7 mouse cellular contexts compared by ENCODE assay signal in the genomic region with DNA sequence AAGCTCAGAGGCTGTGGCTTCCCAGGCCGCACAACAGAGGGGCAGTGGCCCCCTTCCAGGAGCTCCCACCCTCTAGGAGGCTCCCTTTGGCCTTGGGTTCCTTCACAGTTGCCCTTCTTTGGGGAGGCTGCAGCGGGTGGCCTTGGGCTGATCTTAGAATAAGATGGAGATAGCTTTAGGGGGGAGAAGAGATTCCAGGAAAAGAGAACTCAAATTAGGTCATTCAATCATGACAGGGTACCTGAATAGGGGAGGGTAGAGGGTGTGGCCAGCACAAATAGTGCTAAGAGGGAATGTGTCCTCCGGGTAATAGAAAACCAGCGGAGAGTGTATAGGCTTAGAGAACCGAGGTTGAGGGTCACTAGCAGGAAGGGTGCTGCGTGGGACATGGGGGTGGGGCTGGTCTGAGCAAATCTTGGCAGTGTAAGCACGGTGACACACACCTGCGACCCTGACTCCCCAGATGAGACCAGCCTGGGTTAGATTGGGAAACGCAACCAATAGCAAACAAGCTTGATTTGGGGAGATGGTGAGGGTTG. TPM values are rescaled to one million over a fixed set of nuclear protein-coding genes. Genes with fewer than 3 reads are reported as not detected.
DNase-seq lines count a peak whose midpoint lies in the region; ATAC-seq and TF ChIP-seq lines count a peak whose summit lies in the region.

No protein-coding gene starts in this region.

- no peak for TF ChIP-seq EP300 in lung, postnatal 0 days (IDR thresholded peaks at IDR 0.05)

- no peaks in the 10 kb centered on the region for H3K36me3 ChIP-seq in lung, postnatal 0 days (ENCODE audit: insufficient read depth, low read length)
- H3K36me3 ChIP-seq in forebrain, embryonic 11.5 days (ENCODE audit: control insufficient read depth, insufficient read depth, low read length): no peaks in the 10 kb centered on the region
- H3K36me3 ChIP-seq in kidney, embryonic 15.5 days: peaks cover 3% of the 10 kb centered on the region; the same call in 1 of the 2 replicates
- no peaks in the 10 kb centered on the region for H3K36me3 ChIP-seq in neural tube, embryonic 14.5 days (ENCODE audit: control insufficient read depth, insufficient read depth, low read length)

- H3K9ac ChIP-seq in lung, postnatal 0 days (replicated peaks; ENCODE audit: low read depth): no peak overlapping the region
- no peak overlapping the region; the same call in 1 of the 2 replicates for H3K9ac ChIP-seq in forebrain, embryonic 11.5 days (ENCODE audit: low read length)
- H3K9ac ChIP-seq in kidney, embryonic 15.5 days: peak overlapping the region; percentile 24; the same call in 1 of the 2 replicates
- peak overlapping the region; percentile 25; the same call in 1 of the 2 replicates for H3K9ac ChIP-seq in neural tube, embryonic 14.5 days (replicated peaks; ENCODE audit: low read depth, low read length)

- H3K9me3 ChIP-seq in lung, postnatal 0 days (ENCODE audit: low read length): no peaks in the 10 kb centered on the region
- no peaks in the 10 kb centered on the region for H3K9me3 ChIP-seq in forebrain, embryonic 11.5 days (ENCODE audit: control insufficient read depth, low read length)
- H3K9me3 ChIP-seq in kidney, embryonic 15.5 days (replicated peaks): no peaks in the 10 kb centered on the region
- H3K9me3 ChIP-seq in neural tube, embryonic 14.5 days (ENCODE audit: control insufficient read depth, low read length): no peaks in the 10 kb centered on the region

- no peaks in the 10 kb centered on the region; the same call in 1 of the 2 replicates for H3K27me3 ChIP-seq in lung, postnatal 0 days (replicated peaks; ENCODE audit: insufficient read depth, low read length)
- peaks cover 71% of the 10 kb centered on the region for H3K27me3 ChIP-seq in forebrain, embryonic 11.5 days (ENCODE audit: control insufficient read depth, insufficient read depth, low read length)
- H3K27me3 ChIP-seq in kidney, embryonic 15.5 days: peaks cover 37% of the 10 kb centered on the region
- H3K27me3 ChIP-seq in neural tube, embryonic 14.5 days (ENCODE audit: control insufficient read depth, insufficient read depth, low read length): peaks cover 11% of the 10 kb centered on the region; the same call in 1 of the 2 replicates

- 11% methylated on average over 9 of the region's 9 CpGs for WGBS in lung, postnatal 0 days
- under 1% methylated on average over 9 of the region's 9 CpGs for WGBS in forebrain, embryonic 11.5 days
- 6% methylated on average over 9 of the region's 9 CpGs for WGBS in kidney, embryonic 15.5 days
- under 1% methylated on average over 9 of the region's 9 CpGs for WGBS in neural tube, embryonic 14.5 days

- ATAC-seq in lung, postnatal 0 days: no peak; the same call in 1 of the 2 replicates
- ATAC-seq in forebrain, embryonic 11.5 days (replicated peaks; ENCODE audit: low FRiP score): no peak
- peak; percentile 9; the same call in 1 of the 2 replicates for ATAC-seq in kidney, embryonic 15.5 days (replicated peaks; ENCODE audit: low FRiP score)
- ATAC-seq in neural tube, embryonic 14.5 days (ENCODE audit: low read depth): no peak
- no peak for ATAC-seq in monocyte, adult 5-6 weeks (replicated peaks; ENCODE audit: insufficient number of reproducible peaks, low FRiP score, low TSS enrichment, poor library complexity, severe bottlenecking)

- peak overlapping the region; percentile 17 for H3K4me3 ChIP-seq in lung, postnatal 0 days (ENCODE audit: low read depth, low read length)
- no peak overlapping the region for H3K4me3 ChIP-seq in forebrain, embryonic 11.5 days (ENCODE audit: low read depth, low read length)
- peak overlapping the region; percentile 52 for H3K4me3 ChIP-seq in kidney, embryonic 15.5 days (replicated peaks)
- peak overlapping the region; percentile 13; the same call in 1 of the 2 replicates for H3K4me3 ChIP-seq in neural tube, embryonic 14.5 days (ENCODE audit: low read depth, low read length)

- peak overlapping the region; percentile 72 for H3K4me2 ChIP-seq in lung, postnatal 0 days (replicated peaks; ENCODE audit: low read depth, low read length)
- peak overlapping the region; percentile 69 for H3K4me2 ChIP-seq in forebrain, embryonic 11.5 days (ENCODE audit: low read depth, low read length, severe bottlenecking)
- H3K4me2 ChIP-seq in kidney, embryonic 15.5 days: peak overlapping the region; percentile 89
- peak overlapping the region; percentile 60 for H3K4me2 ChIP-seq in neural tube, embryonic 14.5 days (ENCODE audit: low read depth, low read length)

- TF ChIP-seq CTCF in lung, postnatal 0 days (IDR thresholded peaks at IDR 0.05): no peak

- peaks cover 32% of the 10 kb centered on the region for H3K4me1 ChIP-seq in lung, postnatal 0 days (ENCODE audit: insufficient read depth, low read depth, low read length)
- peaks cover 48% of the 10 kb centered on the region for H3K4me1 ChIP-seq in forebrain, embryonic 11.5 days (replicated peaks; ENCODE audit: control insufficient read depth, insufficient read depth, low read length)
- peaks cover 91% of the 10 kb centered on the region for H3K4me1 ChIP-seq in kidney, embryonic 15.5 days
- peaks cover 35% of the 10 kb centered on the region for H3K4me1 ChIP-seq in neural tube, embryonic 14.5 days (ENCODE audit: control insufficient read depth, insufficient read depth, low read length)

- DNase-seq in lung, postnatal 0 days (ENCODE audit: low spot score): peak; percentile 49
- DNase-seq in lung, postnatal 4 days: no peak
- no peak for DNase-seq in forebrain, embryonic 11.5 days (ENCODE audit: low spot score)
- no peak for DNase-seq in Muller cell, postnatal 12 days (ENCODE audit: inconsistent ontology term)

- peak overlapping the region; percentile 62 for H3K27ac ChIP-seq in lung, postnatal 0 days (ENCODE audit: low read length)
- no peak overlapping the region for H3K27ac ChIP-seq in forebrain, embryonic 11.5 days (ENCODE audit: low read depth, low read length)
- peak overlapping the region; percentile 90 for H3K27ac ChIP-seq in kidney, embryonic 15.5 days
- peak overlapping the region; percentile 46; the same call in 1 of the 2 replicates for H3K27ac ChIP-seq in neural tube, embryonic 14.5 days (ENCODE audit: low read depth, low read length)

RNA-seq across cellular contexts. Expression of a gene that starts 2.2 kb away (rescaled TPM):
- polyA plus RNA-seq in lung, postnatal 0 days (2015; fragmentation: Nextera tagmentation; extraction: Ambion mirVana): 29.9 and 37.0 TPM in 2 replicates
- polyA plus RNA-seq in forebrain, embryonic 11.5 days (2014; fragmentation: Nextera tagmentation; extraction: Ambion mirVana): 7.2 and 8.1 TPM in 2 replicates
- 39.3 and 45.6 TPM in 2 replicates for polyA plus RNA-seq in kidney, embryonic 15.5 days (2015; fragmentation: Nextera tagmentation; extraction: Ambion mirVana)
- polyA plus RNA-seq in neural tube, embryonic 14.5 days (2014; fragmentation: Nextera tagmentation; extraction: Ambion mirVana): 32.4 and 37.3 TPM in 2 replicates
- 2.0 to 3.2 TPM (median 2.7 TPM) in 3 replicates for total RNA-seq in monocyte, adult 5-6 weeks (2017)

RNA-seq across cellular contexts. Expression of a gene that starts 12.9 kb away (rescaled TPM):
- polyA plus RNA-seq in lung, postnatal 0 days (2015; fragmentation: Nextera tagmentation; extraction: Ambion mirVana): 467 and 473 TPM in 2 replicates
- 324 and 355 TPM in 2 replicates for polyA plus RNA-seq in forebrain, embryonic 11.5 days (2014; fragmentation: Nextera tagmentation; extraction: Ambion mirVana)
- polyA plus RNA-seq in kidney, embryonic 15.5 days (2015; fragmentation: Nextera tagmentation; extraction: Ambion mirVana): 535 and 630 TPM in 2 replicates
- 347 and 599 TPM in 2 replicates for polyA plus RNA-seq in neural tube, embryonic 14.5 days (2014; fragmentation: Nextera tagmentation; extraction: Ambion mirVana)
- 129 to 254 TPM (median 141 TPM) in 3 replicates for total RNA-seq in monocyte, adult 5-6 weeks (2017)

RNA-seq across cellular contexts. Expression of a gene that starts 27.2 kb away (rescaled TPM):
- 62.5 and 63.2 TPM in 2 replicates for polyA plus RNA-seq in lung, postnatal 0 days (2015; fragmentation: Nextera tagmentation; extraction: Ambion mirVana)
- polyA plus RNA-seq in forebrain, embryonic 11.5 days (2014; fragmentation: Nextera tagmentation; extraction: Ambion mirVana): 77.1 and 84.5 TPM in 2 replicates
- polyA plus RNA-seq in kidney, embryonic 15.5 days (2015; fragmentation: Nextera tagmentation; extraction: Ambion mirVana): 79.0 and 88.6 TPM in 2 replicates
- 81.1 and 89.8 TPM in 2 replicates for polyA plus RNA-seq in neural tube, embryonic 14.5 days (2014; fragmentation: Nextera tagmentation; extraction: Ambion mirVana)
- total RNA-seq in monocyte, adult 5-6 weeks (2017): 2.2 to 17.5 TPM (median 15.1 TPM) in 3 replicates

RNA-seq across cellular contexts. Expression of a gene that starts 28.7 kb away (rescaled TPM):
- 12.8 and 18.5 TPM in 2 replicates for polyA plus RNA-seq in lung, postnatal 0 days (2015; fragmentation: Nextera tagmentation; extraction: Ambion mirVana)
- polyA plus RNA-seq in forebrain, embryonic 11.5 days (2014; fragmentation: Nextera tagmentation; extraction: Ambion mirVana): 3.9 and 7.7 TPM in 2 replicates
- 15.6 and 16.8 TPM in 2 replicates for polyA plus RNA-seq in kidney, embryonic 15.5 days (2015; fragmentation: Nextera tagmentation; extraction: Ambion mirVana)
- polyA plus RNA-seq in neural tube, embryonic 14.5 days (2014; fragmentation: Nextera tagmentation; extraction: Ambion mirVana): 5.0 and 6.6 TPM in 2 replicates
- total RNA-seq in monocyte, adult 5-6 weeks (2017): not detected in 3 replicates

RNA-seq across cellular contexts. Expression of a gene that starts 33.9 kb away (rescaled TPM):
- 0.07 and 0.29 TPM in 2 replicates for polyA plus RNA-seq in lung, postnatal 0 days (2015; fragmentation: Nextera tagmentation; extraction: Ambion mirVana)
- polyA plus RNA-seq in forebrain, embryonic 11.5 days (2014; fragmentation: Nextera tagmentation; extraction: Ambion mirVana): 1.6 and 2.1 TPM in 2 replicates
- polyA plus RNA-seq in kidney, embryonic 15.5 days (2015; fragmentation: Nextera tagmentation; extraction: Ambion mirVana): 0.62 and 0.84 TPM in 2 replicates
- 1.0 and 1.9 TPM in 2 replicates for polyA plus RNA-seq in neural tube, embryonic 14.5 days (2014; fragmentation: Nextera tagmentation; extraction: Ambion mirVana)
- 0.75 to 2.4 TPM (median 1.8 TPM) in 3 replicates for total RNA-seq in monocyte, adult 5-6 weeks (2017)

Comparison
In these comparisons a context has a peak if more than half of its experiments do, and no peak if none do; other contexts are left out.
1. H3K9ac ChIP-seq: peak in kidney, embryonic 15.5 days (single experiment) and neural tube, embryonic 14.5 days (single experiment); none in lung, postnatal 0 days (single experiment) and forebrain, embryonic 11.5 days (single experiment).
2. Peak in every context shown above with its lines, with median percentiles within 50 percentile points of each other: H3K4me2 ChIP-seq.